Mouse (Mus musculus): ENCODE data around the gene Zbtb39. TPM values are rescaled to one million over a fixed set of nuclear protein-coding genes. Genes with fewer than 3 reads are reported as not detected.
A peak's percentile ranks its signal among the peaks of the same experiment; 100 is the strongest.

The Zbtb39 gene
- polyA plus RNA-seq, 1 experiment from 2014 or later = 0.70 TPM

GRCm38 (mm10) chr10:127745886-127746285, 6.5 kb downstream of the Zbtb39 start:
- H3K27ac ChIP-seq (ENCODE audit: low read length) = 0 out of 2 replicates have a peak overlapping the region, but pooled peaks have one; percentile 25
- ATAC-seq (ENCODE audit: low read depth) = no peak
- no peaks in the 10 kb centered on the region for H3K9me3 ChIP-seq (replicated peaks; ENCODE audit: control insufficient read depth, low read length)
- WGBS (ENCODE audit: insufficient replicate concordance) = 55% methylated on average over 5 of the region's 5 CpGs
- no peak overlapping the region for H3K4me2 ChIP-seq (ENCODE audit: low read depth, low read length)
- H3K36me3 ChIP-seq (ENCODE audit: control insufficient read depth, insufficient read depth) = peaks cover 33% of the 10 kb centered on the region
- H3K4me1 ChIP-seq (ENCODE audit: control insufficient read depth, low read depth, low read length) = peaks cover 3% of the 10 kb centered on the region
- no peak overlapping the region for H3K9ac ChIP-seq (ENCODE audit: low read depth, low read length)
- H3K4me3 ChIP-seq (ENCODE audit: low read depth, low read length) = no peak overlapping the region
- H3K27me3 ChIP-seq (ENCODE audit: control insufficient read depth, insufficient read depth, low read depth, low read length) = no peaks in the 10 kb centered on the region

- Histone ChIP-seq H3K9me3 (replicated peaks; ENCODE audit: control insufficient read depth, low read length) (no peaks in the 10 kb centered on the region), H3K27me3 (ENCODE audit: control insufficient read depth, insufficient read depth, low read depth, low read length) (no peaks in the 10 kb centered on the region), H3K4me1 (ENCODE audit: control insufficient read depth, low read depth, low read length) (peaks cover 3% of the 10 kb centered on the region), H3K27ac (ENCODE audit: low read length) (no peak overlapping the region), H3K4me3 (ENCODE audit: low read depth, low read length) (no peak overlapping the region), H3K36me3 (ENCODE audit: control insufficient read depth, insufficient read depth) (peaks cover 27% of the 10 kb centered on the region), H3K4me2 (ENCODE audit: low read depth, low read length) (no peak overlapping the region), H3K9ac (ENCODE audit: low read depth, low read length) (no peak overlapping the region)
- 72% methylated on average over 8 of the region's 8 CpGs for WGBS (ENCODE audit: insufficient replicate concordance)
- no peak for ATAC-seq (ENCODE audit: low read depth)
Observed at GRCm38 (mm10) chr10:127747254-127747653, 7.9 kb downstream of the Zbtb39 start.

DNA sequence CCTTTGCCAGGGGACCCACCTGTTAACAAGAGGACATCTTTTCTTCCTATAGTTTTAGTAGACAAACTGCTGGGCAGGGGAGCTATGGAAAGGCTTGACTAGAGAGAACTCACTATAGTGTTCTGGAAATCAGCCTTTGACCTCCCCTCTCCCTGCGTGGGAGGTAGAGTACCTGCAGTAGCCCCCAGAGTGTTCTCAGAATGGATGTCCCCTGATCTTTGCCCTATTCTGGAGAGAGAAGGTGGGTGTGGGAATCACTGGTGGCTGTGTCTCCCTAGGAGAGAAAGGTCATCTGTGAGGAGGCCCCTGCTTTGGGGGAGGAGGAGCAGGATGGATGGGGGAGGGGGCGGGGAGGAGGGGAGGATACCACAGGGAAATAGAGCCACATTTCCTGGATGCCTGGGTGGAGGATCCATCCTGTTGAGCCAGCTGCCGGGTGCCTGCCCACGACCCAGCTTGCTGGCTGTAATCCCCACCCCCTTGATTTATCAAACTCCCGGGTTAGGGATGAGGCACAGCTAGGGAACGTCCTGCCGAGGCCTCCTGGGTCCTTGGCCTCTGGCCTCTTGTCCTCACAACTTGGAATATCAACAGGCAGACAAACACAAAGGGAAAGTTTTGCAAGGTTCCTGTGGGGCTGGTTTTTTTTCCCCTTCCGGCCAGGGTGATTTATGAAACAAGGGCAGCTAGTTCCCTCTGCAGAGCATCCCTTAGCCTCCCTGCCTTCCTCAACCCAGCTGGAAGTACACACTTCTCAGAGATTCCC, 9.7 kb downstream of the Zbtb39 start:
- Histone ChIP-seq H3K4me1 (ENCODE audit: control insufficient read depth, low read depth, low read length) (peaks cover 3% of the 10 kb centered on the region), H3K4me2 (ENCODE audit: low read depth, low read length) (peak overlapping the region; percentile 29), H3K27ac (ENCODE audit: low read length) (peak overlapping the region; percentile 73), H3K36me3 (ENCODE audit: control insufficient read depth, insufficient read depth) (peaks cover 9% of the 10 kb centered on the region), H3K4me3 (ENCODE audit: low read depth, low read length) (peak overlapping the region; percentile 23), H3K9ac (ENCODE audit: low read depth, low read length) (no peak overlapping the region), H3K27me3 (ENCODE audit: control insufficient read depth, insufficient read depth, low read depth, low read length) (no peaks in the 10 kb centered on the region), H3K9me3 (replicated peaks; ENCODE audit: control insufficient read depth, low read length) (no peaks in the 10 kb centered on the region)
- peak; percentile 76 for ATAC-seq (ENCODE audit: low read depth)
- 7% methylated on average over 8 of the region's 8 CpGs for WGBS (ENCODE audit: insufficient replicate concordance)

DNA sequence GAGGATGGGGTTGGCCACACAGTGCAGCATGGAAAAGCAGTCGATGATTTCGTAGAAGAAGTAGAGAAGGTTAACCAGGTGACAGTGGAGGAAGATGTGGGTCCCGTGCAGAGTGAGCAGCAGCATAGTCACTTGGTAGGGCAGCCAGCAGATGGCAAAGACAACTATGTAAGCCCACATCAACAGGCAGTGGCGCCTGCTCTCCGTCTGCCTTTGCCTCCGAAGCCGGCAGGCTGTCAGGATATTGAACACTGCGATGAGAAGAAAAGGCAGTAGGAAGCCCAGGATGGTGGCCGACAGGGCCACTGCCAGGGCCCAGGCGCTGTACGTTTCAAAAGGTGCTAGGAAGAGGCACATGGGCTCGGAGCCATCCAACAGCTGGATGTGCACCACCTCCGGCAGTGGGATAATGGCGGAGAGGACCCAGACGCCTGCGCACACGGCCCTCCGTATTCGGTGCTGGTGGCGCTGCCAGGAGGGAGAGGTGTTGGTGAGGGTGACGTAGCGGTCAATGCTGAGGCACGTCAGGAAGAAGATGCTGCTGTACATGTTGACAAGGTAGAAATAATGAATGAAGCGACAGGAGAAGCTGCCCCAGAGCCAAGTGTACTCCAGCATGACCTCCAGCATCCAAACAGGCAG, 10.9 kb downstream of the Zbtb39 start:
- Histone ChIP-seq H3K36me3 (ENCODE audit: control insufficient read depth, insufficient read depth) (peaks cover 3% of the 10 kb centered on the region; the same call in 1 of the 2 replicates), H3K27me3 (ENCODE audit: control insufficient read depth, insufficient read depth, low read depth, low read length) (no peaks in the 10 kb centered on the region), H3K4me2 (ENCODE audit: low read depth, low read length) (0 out of 2 replicates have a peak overlapping the region, but pooled peaks have one; percentile 26), H3K27ac (ENCODE audit: low read length) (peak overlapping the region; percentile 73), H3K4me3 (ENCODE audit: low read depth, low read length) (peak overlapping the region; percentile 19), H3K9ac (ENCODE audit: low read depth, low read length) (no peak overlapping the region), H3K4me1 (ENCODE audit: control insufficient read depth, low read depth, low read length) (peaks cover 8% of the 10 kb centered on the region), H3K9me3 (replicated peaks; ENCODE audit: control insufficient read depth, low read length) (no peaks in the 10 kb centered on the region)
- no peak for ATAC-seq (ENCODE audit: low read depth)
- 57% methylated on average over 24 of the region's 24 CpGs for WGBS (ENCODE audit: insufficient replicate concordance)

DNA sequence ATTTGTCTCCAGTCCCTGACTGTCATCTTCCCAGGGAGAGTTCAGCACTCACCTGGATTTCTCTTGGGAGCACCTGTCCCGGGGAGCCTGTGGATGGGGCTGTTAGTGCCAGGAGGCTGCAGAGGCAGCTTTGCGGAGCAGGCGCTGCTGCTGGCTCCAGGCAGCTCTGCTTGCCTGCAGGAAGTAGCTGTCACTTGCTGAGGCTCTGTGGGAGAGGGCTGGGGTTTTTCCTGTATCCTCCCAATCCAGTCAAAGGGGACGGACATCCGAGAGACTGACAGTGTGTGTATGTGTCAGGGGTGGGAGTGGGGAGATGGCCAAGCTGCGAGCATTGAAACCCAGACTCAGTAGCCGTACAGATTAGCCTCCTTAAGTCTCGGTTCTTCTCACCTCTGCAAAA, 12.2 kb downstream of the Zbtb39 start, which contains the start of gene Gpr182:
Gpr182 (minus strand) TSS at position 185 of the 400 bp plus-strand sequence.
- 0 out of 2 replicates have a peak within 1 kb of the TSS, but pooled peaks have one; percentile 5 for H3K4me2 ChIP-seq (ENCODE audit: low read depth, low read length)
- H3K4me3 ChIP-seq (ENCODE audit: low read depth, low read length) = peak within 1 kb of the TSS; percentile 19
- H3K36me3 ChIP-seq (ENCODE audit: control insufficient read depth, insufficient read depth) = peaks cover 2% of the 10 kb centered on the region; the same call in 1 of the 2 replicates
- no peaks in the 10 kb centered on the region for H3K9me3 ChIP-seq (replicated peaks; ENCODE audit: control insufficient read depth, low read length)
- 32% methylated on average over 8 of the region's 8 CpGs for WGBS (ENCODE audit: insufficient replicate concordance)
- H3K27me3 ChIP-seq (ENCODE audit: control insufficient read depth, insufficient read depth, low read depth, low read length) = no peaks in the 10 kb centered on the region
- peaks cover 15% of the 10 kb centered on the region for H3K4me1 ChIP-seq (ENCODE audit: control insufficient read depth, low read depth, low read length)
- H3K27ac ChIP-seq (ENCODE audit: low read length) = peak within 1 kb of the TSS; percentile 3
- ATAC-seq (ENCODE audit: low read depth) = 0 out of 2 replicates have a peak, but pooled peaks have one; percentile 14
- H3K9ac ChIP-seq (ENCODE audit: low read depth, low read length) = no peak within 1 kb of the TSS

GRCm38 (mm10) chr10:127754566-127755166, 15.3 kb downstream of the Zbtb39 start:
- Histone ChIP-seq H3K9ac (ENCODE audit: low read depth, low read length) (no peak overlapping the region), H3K36me3 (ENCODE audit: control insufficient read depth, insufficient read depth) (no peaks in the 10 kb centered on the region), H3K9me3 (replicated peaks; ENCODE audit: control insufficient read depth, low read length) (no peaks in the 10 kb centered on the region), H3K4me1 (ENCODE audit: control insufficient read depth, low read depth, low read length) (peaks cover 12% of the 10 kb centered on the region), H3K27me3 (ENCODE audit: control insufficient read depth, insufficient read depth, low read depth, low read length) (no peaks in the 10 kb centered on the region), H3K4me3 (ENCODE audit: low read depth, low read length) (no peak overlapping the region), H3K4me2 (ENCODE audit: low read depth, low read length) (no peak overlapping the region), H3K27ac (ENCODE audit: low read length) (peak overlapping the region; percentile 31)
- no peak for ATAC-seq (ENCODE audit: low read depth)
- WGBS (ENCODE audit: insufficient replicate concordance) = 52% methylated on average over 6 of the region's 6 CpGs

GRCm38 (mm10) chr10:127755246-127755645, 15.9 kb downstream of the Zbtb39 start:
- no peaks in the 10 kb centered on the region for H3K9me3 ChIP-seq (replicated peaks; ENCODE audit: control insufficient read depth, low read length)
- H3K36me3 ChIP-seq (ENCODE audit: control insufficient read depth, insufficient read depth) = no peaks in the 10 kb centered on the region
- no peaks in the 10 kb centered on the region for H3K27me3 ChIP-seq (ENCODE audit: control insufficient read depth, insufficient read depth, low read depth, low read length)
- peaks cover 12% of the 10 kb centered on the region for H3K4me1 ChIP-seq (ENCODE audit: control insufficient read depth, low read depth, low read length)
- peak overlapping the region; percentile 31 for H3K27ac ChIP-seq (ENCODE audit: low read length)
- no peak for ATAC-seq (ENCODE audit: low read depth)
- H3K9ac ChIP-seq (ENCODE audit: low read depth, low read length) = no peak overlapping the region
- H3K4me3 ChIP-seq (ENCODE audit: low read depth, low read length) = no peak overlapping the region
- no peak overlapping the region for H3K4me2 ChIP-seq (ENCODE audit: low read depth, low read length)
- WGBS (ENCODE audit: insufficient replicate concordance) = 38% methylated on average over 3 of the region's 3 CpGs

- H3K4me3 ChIP-seq (ENCODE audit: low read depth, low read length) = 0 out of 2 replicates have a peak overlapping the region, but pooled peaks have one; percentile 7
- peaks cover 12% of the 10 kb centered on the region for H3K4me1 ChIP-seq (ENCODE audit: control insufficient read depth, low read depth, low read length)
- ATAC-seq (ENCODE audit: low read depth) = peak; percentile 28
- peak overlapping the region; percentile 36 for H3K4me2 ChIP-seq (ENCODE audit: low read depth, low read length)
- no peaks in the 10 kb centered on the region for H3K27me3 ChIP-seq (ENCODE audit: control insufficient read depth, insufficient read depth, low read depth, low read length)
- no peak overlapping the region for H3K9ac ChIP-seq (ENCODE audit: low read depth, low read length)
- H3K36me3 ChIP-seq (ENCODE audit: control insufficient read depth, insufficient read depth) = no peaks in the 10 kb centered on the region
- 23% methylated on average over 18 of the region's 18 CpGs for WGBS (ENCODE audit: insufficient replicate concordance)
- no peaks in the 10 kb centered on the region for H3K9me3 ChIP-seq (replicated peaks; ENCODE audit: control insufficient read depth, low read length)
- no peak overlapping the region for H3K27ac ChIP-seq (ENCODE audit: low read length)
Observed at GRCm38 (mm10) chr10:127755770-127756468, 16.6 kb downstream of the Zbtb39 start.
